Mouse (Mus musculus): ENCODE results near the gene Tef. TPM values are rescaled to one million over a fixed set of nuclear protein-coding genes. Genes with fewer than 3 reads are reported as not detected.

Tef gene
- total RNA-seq (2021), result 111 and 146 TPM in 2 replicates
- long read RNA-seq, full-length matches to known transcripts, result 17 of 44 reads
- long read RNA-seq, partial matches to known transcripts, result 3 of 44 reads
- long read RNA-seq, other reads (novel, unspliced or antisense), result 24 of 44 reads

DNA sequence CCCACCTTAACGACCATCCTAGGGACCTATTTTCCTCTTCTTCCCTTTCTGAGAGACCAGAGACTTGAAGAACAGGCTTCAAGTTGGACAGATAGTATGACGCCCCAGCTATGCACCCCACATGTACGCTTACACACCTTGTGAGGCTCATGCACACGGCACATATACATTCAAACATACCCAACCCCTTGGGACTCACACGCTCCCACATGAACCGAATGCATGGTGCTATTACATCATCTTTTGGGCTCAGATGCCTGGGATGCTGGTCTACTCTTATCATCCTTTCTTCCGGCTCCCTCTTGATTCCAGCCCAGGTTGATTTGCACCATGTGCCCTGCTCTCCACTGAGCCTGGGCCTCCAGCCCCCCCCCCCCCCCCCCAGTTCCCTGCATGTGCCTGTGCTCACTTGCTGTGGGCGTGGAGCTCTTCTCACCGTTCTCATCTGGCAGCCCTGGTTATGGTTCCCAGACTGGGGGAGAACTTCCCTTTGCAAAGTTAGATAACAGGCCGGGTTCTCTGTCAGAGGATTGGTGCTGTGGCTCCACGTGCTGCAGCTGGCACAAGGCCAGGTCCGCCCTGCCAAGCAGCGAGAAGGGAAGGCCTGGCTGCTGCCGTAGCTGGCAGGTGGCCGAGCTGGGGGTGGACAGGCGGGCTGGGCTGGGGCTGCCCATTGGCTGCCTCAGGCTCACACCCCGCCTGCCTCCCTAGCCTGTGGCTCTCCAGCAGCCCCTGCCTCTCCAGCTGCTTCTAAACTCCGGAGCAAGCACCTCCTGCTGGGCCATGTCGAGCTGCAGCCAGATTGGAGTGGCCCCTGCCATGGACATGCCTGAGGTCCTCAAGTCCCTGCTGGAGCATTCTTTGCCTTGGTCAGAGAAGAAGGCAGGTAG is at the start of gene Tef:
TSS of gene Tef (plus strand) at position 421 of the 890 bp plus-strand sequence.
- DNase-seq, result peak; percentile 100

DNA sequence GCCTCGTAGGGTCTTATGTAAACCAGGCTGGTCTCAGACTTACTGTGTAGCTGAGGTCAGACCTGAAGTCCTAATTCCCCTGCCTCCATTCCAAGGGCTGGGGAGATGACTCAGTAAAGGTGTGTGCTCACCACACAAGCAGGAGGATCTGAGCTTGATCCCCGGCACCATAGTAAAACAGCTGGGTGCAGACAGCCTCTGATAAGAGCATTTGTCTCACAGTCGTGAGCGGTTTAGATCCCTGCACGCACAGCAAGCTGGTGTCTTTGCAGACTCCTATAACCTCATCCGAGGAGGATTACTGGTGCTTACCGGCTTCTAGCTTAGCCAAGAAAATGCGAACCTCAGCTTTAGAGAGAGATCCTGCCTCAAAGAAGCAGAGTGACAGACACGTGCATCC is 48.6 kb upstream of the Tef start:
- no peak for DNase-seq

DNA sequence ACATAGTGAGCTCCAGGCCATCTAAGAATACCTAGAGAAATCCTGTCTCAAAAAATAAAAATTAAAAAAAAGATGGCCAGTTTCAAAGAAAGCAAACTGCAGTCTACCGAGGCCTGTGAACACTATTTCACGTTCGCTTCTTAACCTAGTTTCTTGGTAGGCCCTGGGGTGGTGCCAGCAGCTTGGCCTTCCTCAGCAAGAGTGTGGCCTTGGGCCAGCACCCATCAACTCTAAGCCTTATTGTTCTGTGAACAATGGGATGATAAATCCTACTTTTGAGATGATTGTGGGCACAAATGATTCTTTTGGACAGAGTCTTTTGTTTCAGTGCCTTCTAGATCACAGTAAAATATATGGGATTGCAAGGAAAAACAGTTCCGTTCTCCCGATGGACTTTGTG is 43.5 kb upstream of the Tef start:
- peak; percentile 70 for DNase-seq

DNA sequence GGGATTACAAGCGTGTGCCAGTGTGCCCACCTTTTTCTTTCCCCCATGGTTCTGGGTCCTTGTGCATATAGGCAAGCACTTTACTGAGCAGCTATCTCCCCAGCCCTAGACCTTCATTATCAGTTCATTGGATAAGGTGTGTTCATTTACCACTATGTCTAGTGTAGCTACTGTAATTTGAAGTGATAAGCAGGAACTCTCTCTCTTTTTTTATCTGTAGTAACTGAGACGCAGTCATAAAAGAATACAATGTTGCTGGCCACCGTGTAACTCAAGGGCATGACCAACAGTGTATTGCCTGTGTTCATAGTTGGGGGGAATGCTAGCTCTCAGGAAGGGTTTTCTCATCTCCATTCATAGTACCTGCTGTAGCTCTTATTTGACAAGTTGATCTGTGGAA is 42.7 kb upstream of the Tef start:
- DNase-seq, result no peak

DNA sequence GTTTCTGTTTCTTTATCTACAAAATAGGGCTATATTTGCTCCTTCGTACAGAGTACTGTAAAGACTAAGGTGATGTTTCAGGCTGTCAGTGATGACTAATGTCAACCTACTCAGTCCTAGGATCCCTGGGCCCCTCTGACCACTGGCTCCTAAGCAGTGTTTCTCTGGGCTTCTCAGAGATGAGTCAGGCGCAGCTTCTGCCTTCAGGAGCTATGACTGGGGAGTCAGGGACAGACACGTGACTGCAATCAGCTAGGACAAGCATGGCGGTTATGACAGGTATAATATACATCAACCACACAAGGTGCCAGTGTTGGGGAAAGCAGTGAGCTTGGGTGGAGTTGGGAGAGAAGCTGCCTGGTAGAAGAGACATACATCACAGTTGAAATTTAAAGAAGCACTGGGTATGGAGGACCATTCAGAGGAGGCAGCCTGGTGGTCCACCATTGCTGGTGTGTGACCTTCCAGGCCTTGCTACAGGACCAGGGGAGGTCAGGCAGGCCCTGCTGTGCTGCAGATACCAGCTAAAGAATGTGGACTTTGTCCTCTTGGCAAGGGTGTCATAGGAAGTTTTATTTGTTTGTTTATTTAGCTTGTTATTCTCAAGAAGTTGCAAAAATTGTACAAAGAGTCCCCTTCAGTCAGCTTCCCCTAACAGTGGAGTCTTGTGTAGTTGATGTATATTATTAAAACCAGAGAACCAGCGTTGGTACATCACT is 41.7 kb upstream of the Tef start:
- DNase-seq, result no peak

DNA sequence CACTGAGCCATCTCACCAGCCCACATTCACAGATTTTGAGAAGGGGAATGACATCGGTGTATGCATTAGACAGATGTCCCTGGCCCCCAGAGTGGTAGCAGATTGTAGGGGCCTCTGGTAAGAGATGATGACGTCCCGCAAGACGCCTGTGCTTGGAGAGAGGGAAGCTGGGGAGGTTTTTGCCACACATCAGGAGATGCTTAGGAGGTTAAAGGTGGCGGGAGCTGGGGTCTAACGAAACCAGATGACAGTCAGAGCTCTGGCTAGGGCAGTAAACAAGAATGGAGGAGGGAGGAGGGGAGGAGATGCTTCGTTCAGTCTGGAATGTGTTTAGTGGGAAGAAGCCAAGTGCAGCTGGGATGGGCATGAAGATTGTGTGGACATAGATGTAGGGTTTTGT is 40.8 kb upstream of the Tef start:
- no peak for DNase-seq

DNA sequence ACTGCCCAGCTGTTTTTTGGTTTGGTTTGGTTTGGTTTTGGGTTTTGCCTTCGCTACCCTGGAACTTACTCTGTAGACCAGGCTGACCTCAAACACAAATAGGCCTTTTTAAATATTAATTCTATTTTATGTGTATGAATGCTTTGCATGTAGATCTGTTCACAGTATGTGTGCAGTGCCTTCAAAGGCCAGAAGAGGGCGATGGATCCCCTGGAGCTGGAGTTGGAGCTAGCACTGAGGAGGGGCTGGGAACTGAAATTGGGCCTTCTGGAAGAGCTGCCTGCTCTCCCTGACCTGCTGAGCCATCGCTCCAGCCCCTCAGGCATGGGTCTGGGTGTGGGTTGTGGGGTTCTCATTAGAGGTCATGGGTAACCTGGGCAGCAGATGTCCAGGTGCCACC is 40.3 kb upstream of the Tef start:
- no peak for DNase-seq

DNA sequence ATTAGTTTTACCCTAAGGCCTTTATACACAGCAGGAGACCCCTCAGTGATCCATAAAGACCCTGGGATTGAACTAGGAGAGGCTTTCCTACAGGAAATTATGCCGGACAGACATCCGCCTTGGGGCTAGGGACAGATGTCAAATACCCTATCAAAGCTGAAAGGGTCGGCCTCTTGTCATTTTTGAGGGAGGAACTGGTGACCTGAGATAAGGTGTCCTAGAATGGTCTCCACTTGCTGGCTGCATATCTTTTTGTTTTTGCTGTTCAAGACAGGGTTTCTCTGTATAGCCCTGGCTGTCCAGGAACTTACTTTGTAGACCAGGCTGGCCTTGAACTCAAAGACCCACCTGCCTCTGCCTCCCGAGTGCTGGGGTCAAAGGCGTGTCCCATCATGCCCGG is 37.6 kb upstream of the Tef start:
- DNase-seq, result no peak

DNA sequence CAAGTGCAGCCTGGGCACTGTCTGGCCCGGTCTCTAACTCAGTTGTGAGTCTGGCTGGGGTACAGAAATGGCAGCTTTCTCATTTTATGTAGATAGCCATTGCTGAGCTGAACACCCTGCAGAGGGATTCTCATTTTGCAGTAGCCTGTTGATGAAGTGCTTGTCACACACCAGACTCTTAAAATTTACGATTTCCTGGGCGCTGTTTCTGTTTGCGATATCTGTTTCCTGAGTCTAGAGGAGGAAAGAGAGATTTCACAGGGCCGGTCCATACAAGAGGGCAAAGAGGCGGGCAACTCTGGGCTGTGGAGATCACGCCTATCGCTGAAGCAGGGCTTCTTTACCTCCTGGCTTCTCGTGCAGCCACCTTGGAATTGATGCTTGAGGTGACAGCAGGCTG is 36.6 kb upstream of the Tef start:
- DNase-seq, result no peak

DNA sequence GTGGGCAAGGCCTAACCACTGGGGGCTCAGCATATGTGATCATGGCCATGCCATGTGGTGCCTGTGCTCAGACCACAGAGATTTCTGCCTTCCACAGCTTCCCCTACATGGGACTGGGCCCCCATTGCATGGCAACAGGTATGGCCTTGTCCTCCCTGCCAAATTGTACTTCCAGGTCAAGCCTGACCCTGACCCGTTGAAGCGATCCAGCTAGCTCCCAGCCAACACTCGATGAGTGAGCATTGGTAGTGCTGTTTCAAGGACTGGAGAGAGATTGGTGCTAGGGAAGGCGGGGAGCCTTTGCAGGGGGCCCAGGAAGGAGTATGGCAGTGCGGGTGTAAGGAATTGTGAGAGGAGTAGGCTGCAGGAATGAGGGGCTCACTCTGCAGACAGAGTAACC is 35.8 kb upstream of the Tef start:
- peak; percentile 46 for DNase-seq

DNA sequence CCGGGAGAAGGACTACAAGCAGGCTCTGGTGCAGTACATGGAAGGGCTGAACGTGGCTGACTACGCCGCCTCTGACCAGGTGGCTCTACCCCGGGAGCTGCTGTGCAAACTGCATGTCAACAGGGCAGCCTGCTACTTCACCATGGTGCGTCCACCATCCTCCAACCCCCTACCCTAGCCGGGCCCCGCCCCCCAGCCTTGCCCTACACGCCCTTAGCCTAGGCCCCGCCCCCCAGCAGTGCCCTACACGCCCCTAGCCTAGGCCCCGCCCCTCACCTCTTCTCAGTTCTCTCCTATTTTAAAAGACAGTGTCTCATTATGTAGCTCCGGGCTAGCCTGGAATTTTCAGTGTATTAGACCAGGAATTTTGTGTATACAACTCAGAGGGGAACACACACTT is 33.2 kb upstream of the Tef start:
- no peak for DNase-seq

DNA sequence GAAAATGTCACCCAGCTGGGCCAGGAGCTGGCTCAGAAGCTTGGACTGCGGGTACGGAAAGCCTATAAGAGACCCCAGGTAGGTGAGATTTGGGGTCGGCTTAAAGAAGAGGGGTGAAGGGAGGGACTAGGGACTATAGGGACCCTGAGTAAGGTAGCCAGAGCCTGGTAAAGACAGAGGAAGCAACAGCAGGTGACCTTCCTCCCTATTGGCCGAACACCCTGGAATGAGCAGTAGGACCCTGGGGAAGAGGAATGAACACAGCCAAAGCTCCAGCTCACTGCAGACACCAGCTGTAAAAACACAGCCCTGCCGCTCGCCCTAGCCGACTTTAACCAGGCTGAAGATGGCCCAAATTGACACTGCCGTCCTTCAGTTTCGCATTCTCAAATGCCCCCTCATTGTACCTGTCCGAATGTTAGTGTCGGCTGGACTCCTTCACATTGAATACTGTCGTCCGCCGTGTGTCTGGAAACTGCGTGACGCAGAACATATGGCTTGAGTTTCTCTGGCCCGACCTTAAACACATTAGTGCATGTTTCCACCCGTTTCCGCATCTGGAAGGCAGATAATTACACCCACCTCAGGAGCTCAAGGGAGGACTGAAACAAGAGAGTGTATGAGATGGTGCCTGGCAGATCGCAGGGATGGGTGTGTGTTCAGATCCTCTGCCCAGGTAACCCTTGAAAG is 29.6 kb upstream of the Tef start:
- no peak for DNase-seq

DNA sequence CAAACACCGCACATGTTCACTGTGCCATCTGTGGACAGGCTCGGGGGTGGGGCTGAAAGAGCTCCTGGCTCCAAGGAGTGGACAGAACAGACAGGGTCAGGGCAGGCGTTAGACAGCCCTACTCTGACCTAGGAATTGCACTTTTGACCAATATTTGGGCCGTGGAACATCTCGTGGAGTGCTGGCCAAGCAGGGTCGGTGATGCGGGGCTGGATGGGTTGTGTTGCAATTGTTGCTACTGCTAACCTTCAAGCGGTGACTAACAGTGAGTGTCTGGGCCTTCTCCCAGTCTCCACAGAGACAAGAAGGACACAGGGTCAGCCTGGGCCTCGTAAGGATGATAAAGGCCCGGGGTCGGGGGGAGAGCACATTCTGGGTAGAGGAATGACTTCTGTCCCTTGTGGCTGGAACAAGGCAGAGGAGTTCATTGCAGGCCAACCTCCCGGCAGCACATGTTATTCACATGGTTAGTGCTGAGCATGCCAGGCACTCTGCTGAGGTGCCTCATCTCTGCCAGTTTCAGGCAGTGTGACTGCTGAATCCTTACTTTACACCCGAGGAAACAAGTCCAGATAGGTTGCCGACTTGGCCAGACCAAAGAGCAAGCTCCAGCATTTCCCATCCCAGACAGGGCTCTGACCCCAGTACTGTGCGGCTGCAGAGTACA is 27.6 kb upstream of the Tef start:
- DNase-seq, result peak; percentile 61

DNA sequence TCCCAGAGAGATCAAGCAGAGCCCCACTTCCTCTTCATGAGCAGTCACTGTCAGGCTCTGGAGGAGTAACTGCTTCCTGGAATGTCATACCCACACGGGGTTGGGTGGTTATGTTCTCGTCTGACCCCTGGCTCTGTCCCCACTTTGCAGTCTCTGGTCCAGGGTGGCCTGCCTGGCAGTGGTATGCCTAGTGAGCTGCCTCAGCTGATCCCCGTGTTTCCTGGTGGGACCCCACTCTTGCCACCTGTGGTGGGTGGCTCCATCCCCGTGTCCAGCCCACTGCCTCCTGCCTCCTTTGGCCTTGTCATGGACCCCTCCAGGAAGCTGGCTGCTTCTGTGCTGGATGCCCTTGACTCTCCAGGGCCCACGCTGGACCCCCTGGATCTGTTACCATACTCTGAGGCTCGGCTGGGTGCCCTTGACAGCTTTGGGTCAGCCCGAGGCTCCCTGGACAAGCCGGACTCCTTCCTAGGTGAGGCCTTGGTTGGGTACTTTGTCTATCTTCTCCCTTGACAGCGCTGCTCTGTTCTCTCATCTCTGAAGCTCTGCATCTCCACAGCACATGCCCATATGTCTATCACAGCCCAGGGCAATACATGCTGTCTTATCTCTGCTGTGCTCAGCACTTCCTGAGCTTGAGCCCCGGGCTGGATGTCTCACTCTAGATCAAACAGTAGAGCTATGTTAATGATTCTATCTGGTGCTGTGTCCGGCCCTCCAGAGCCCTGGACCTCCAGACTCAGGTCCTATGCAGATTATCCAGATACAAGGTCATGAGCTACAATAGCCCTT is 25.4 kb upstream of the Tef start:
- no peak for DNase-seq

DNA sequence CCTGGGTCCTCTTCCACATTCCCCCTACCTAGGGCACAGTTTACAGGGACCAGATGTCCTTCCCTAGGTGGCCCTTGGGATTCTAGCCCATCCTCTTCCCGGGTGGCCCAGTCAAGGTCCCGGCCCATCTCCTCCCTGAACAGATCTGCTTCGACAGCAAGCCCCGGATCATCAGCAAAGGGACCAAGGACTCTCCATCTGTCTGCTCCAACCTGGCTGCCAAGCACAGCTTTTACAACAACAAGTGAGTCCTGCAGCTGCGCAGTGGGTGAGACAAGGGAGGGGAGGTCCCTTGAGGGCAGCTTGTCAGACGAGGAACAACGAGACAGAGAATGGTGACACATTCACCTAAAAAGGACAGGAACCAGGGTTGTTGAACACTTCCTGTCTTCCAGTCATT is 20.4 kb upstream of the Tef start:
- DNase-seq, result no peak

DNA sequence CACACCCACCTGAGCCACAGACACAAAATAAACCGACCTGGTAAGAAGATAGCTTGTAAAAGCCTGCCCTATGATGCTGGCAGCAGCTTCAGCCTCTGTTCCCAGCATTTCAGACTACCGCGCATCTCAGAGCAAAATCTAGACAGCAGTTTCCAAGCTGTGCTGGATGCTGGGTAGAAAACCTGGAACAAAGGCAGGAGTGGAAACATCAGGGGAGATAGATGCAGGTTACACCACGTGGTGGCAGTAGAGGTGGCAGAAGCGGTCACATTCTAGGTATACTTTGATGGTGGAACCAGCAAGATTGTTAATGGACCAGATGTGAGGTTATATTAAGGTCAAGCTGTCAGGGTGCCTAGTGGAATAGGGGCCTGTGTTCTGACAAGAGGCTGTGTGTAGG is 17.5 kb upstream of the Tef start:
- DNase-seq, result no peak

DNA sequence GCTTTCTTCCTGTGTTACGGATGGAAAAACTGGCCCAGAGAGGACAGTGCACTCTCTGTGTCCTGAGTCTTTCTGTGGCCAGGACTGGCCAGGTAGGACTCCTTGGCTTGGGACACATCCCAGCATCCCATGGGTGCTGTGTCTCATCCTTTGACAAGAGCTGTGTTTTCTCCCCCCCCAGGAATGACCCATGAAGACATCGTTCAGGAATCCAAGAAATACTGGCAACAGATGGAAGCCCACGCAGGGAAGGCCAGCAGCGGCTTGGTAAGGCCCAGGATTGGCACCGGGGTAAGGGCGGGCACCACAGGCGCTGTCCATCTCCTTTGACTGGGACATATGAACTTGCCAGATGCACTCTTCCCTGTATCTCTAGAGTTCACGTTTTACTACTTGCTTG is 16.5 kb upstream of the Tef start:
- DNase-seq, result no peak

DNA sequence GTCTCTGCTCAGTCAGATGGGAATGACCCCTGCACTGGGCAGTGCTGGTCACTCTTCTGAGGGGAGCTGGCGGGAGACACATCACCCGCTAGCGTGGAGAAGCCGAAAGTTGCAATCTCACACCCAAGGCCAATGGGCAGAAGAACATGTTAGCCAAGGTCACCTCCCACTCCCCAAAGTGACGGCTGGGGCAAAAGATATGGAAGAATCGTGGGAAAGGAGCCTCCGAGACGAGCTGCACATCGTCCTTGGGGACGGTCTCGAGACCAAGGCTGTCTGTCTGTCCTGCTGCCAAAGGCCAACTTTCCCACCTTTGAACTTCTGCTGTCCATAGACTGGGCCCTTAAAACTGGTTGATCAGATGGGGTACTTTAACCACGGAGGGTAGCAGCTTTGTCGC is 14.7 kb upstream of the Tef start:
- no peak for DNase-seq

DNA sequence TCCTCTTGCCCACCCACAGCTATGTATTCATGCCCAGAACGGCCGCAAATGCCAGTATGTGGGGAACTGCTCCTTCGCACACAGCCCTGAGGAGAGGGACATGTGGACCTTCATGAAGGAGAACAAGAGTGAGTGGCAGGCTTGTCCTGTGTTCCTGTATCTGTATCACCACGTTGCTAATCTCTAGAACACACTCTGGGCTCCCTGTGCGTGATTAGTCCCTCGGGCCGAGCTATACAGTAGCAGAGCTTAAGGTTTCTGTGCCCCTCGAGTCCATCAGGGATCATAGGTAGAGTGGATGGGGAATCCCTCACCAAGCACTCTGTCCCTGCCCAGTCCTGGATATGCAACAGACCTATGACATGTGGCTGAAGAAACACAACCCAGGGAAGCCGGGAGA is 9.8 kb upstream of the Tef start:
- DNase-seq, result no peak

DNA sequence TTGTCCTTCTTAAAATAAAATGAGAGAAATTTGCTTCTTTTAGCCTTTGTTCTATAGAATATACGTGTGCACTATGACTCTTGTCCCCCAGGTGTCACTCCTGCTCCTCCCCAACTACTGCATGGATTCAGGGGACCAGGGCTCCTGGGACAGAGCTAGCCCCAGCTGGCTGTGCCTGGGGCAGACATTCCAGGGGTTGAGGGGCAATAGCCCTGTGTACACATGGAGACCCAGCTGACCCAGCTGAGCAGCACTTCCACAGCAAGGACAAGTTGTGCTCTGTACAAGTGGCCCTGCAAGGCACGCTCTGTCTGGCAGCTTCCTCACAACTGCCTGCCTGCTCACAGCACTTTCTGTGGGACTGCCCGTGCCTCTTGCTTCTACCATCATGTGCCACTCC is 6.0 kb upstream of the Tef start:
- no peak for DNase-seq

DNA sequence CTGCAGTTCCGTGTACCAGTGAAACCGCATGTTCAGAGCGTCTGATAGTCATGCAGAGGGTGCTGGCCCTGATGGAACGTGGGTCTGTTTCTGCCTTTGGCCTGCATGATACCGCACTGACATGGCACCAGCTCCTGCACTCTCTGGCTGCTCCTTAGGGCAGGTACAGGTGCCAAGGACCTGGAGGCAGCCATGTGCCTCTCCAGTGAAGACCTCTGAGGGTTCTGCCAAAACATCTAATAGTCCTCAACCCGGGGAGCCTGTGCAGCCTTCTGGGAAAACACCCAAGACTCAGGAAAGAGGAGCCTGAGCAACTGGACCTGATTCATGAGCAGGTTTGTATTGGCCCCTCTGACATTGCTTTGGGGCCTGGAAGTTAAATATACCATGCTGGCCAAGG is 4.4 kb upstream of the Tef start:
- no peak for DNase-seq

DNA sequence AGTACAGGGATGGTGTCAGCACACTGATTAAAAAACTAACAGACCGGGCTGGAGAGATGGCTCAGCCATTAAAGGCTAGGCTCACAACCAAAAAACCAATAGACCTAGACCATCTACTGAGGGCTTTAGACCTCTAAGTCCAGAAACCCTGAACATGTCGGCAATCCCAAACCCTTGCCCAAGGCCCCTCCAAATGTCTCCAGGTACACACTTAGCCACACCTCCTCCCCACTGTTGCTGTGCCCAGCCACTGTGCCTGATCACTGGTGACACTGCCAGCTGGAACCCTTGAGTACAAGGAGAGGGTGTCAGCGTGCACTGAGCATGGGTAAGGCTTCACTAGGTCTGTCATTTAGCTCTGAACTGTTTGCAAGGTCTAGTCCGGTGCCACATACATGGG is 3.8 kb upstream of the Tef start:
- DNase-seq, result no peak

Measured in adrenal gland, postnatal 25 days (tissue).